Mouse (Mus musculus) intestine, embryonic 14.5 days (tissue): Measurements from ENCODE around the gene Pias1. TPM values are rescaled to one million over a fixed set of nuclear protein-coding genes. Genes with fewer than 3 reads are reported as not detected.

Experiments
- ATAC-seq: fragments of 200-750 bp; cut with Nextera tagmentation; replicated peaks from 2 replicates; pipeline ENCODE4 v1.8.0; 2017; ENCODE audit warnings: low read depth, moderate number of reproducible peaks, moderate TSS enrichment, moderate library complexity; ENCODE audit not compliant: low FRiP score, low TSS enrichment
- DNase-seq: peaks from one replicate; pipeline ENCODE4 v3.0.0-alpha.2; 2018; ENCODE audit warnings: low spot score
- H3K27ac ChIP-seq: fragments of 300-500 bp; sonication (generic); 2 replicates; pipeline ENCODE4 v1.5.1; 2014; ENCODE audit warnings: low read depth, mild to moderate bottlenecking, control low read depth
- H3K27me3 ChIP-seq: fragments of 300-500 bp; sonication (generic); replicated peaks from 2 replicates; pipeline ENCODE4 v1.6.1; 2014; ENCODE audit warnings: low read length, control low read depth; ENCODE audit not compliant: control insufficient read depth, insufficient read depth
- H3K36me3 ChIP-seq: fragments of 300-500 bp; sonication (generic); 2 replicates; pipeline ENCODE4 v1.6.1; 2014; ENCODE audit warnings: low read length, control low read depth; ENCODE audit not compliant: control insufficient read depth, insufficient read depth
- H3K4me1 ChIP-seq: fragments of 300-500 bp; sonication (generic); replicated peaks from 2 replicates; pipeline ENCODE4 v1.6.1; 2014; ENCODE audit warnings: low read length, control low read depth, mixed read lengths; ENCODE audit not compliant: control insufficient read depth, insufficient read depth
- H3K4me2 ChIP-seq: fragments of 300-500 bp; sonication (generic); 2 replicates; pipeline ENCODE4 v1.6.1; 2014; ENCODE audit warnings: low read length
- H3K4me3 ChIP-seq: fragments of 300-500 bp; sonication (generic); 2 replicates; pipeline ENCODE4 v1.5.1; 2014; ENCODE audit warnings: low read depth, low read length, control low read depth, mixed read lengths
- H3K9ac ChIP-seq: fragments of 300-500 bp; sonication (generic); 2 replicates; pipeline ENCODE4 v1.6.1; 2014; ENCODE audit warnings: mild to moderate bottlenecking, low read length
- H3K9me3 ChIP-seq: fragments of 300-500 bp; sonication (generic); 2 replicates; pipeline ENCODE4 v1.6.1; 2016; ENCODE audit warnings: low read length, control low read depth; ENCODE audit not compliant: control insufficient read depth
- WGBS: fragments of 180-500 bp; shearing (Covaris S2); extraction: QIAGEN DNeasy Blood & Tissue Kit; methylation state at CpG from one replicate; pipeline ENCODE4 v1.1.7; 2014; 5-methylcytosine and 5-hydroxymethylcytosine counted together
- polyA plus RNA-seq: library from polyadenylated mRNA; unstranded; fragments of >200 nt; fragmentation: Nextera tagmentation; extraction: Ambion mirVana; gene quantifications from 2 replicates; pipeline ENCODE4 v1.2.1, GENCODE M21; 2014

Pias1 gene
- polyA plus RNA-seq, 1 experiment from 2014 or later, result 51.4 TPM

DNA sequence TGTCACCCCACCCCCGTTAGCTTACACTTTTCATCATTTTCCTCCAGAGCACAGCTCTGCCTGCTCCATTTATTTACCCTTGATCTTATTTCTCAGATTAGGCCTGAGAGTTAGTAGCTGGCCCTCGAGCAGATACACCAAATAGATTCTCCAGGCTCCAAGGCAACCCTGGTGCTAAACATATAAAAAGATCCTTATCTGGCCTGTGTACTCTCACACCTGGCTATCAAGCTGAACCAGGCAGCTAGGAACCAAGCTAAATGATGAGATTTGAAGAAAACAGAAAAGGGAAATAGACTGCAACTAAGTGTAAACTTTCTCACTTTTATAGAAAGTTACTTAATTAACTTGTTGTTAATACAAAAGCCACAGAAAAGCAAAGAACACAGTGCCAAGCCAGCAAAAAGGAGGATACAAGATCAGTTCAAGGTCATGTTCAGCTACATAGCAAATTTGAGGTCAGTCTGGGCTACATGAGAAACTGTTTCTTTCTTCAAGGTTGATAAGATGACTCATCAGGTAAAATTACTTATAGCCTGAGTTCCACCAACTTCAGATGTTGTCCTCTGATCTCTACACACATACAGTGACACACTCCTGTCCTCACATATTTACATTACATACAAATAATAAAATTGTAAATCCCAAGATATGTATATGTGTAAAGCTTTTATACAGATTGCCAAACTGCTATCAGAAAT is 52.9 kb downstream of the Pias1 start:
- WGBS, result 29% methylated on average over 2 of the region's 2 CpGs
- H3K4me2 ChIP-seq, result no peak overlapping the region
- H3K4me1 ChIP-seq, result peaks cover 16% of the 10 kb centered on the region
- ATAC-seq, result no peak
- no peak overlapping the region for H3K4me3 ChIP-seq
- H3K9ac ChIP-seq, result no peak overlapping the region
- no peaks in the 10 kb centered on the region for H3K27me3 ChIP-seq
- H3K36me3 ChIP-seq, result no peaks in the 10 kb centered on the region
- H3K27ac ChIP-seq, result no peak overlapping the region
- DNase-seq, result no peak
- no peaks in the 10 kb centered on the region for H3K9me3 ChIP-seq

- no peak for DNase-seq
- no peak overlapping the region for H3K4me2 ChIP-seq
- no peak for ATAC-seq
- H3K9me3 ChIP-seq, result no peaks in the 10 kb centered on the region
- 0 out of 2 replicates have a peak overlapping the region, but pooled peaks have one; percentile 19 for H3K27ac ChIP-seq
- no peak overlapping the region for H3K9ac ChIP-seq
- no peaks in the 10 kb centered on the region for H3K36me3 ChIP-seq
- no peaks in the 10 kb centered on the region for H3K27me3 ChIP-seq
- H3K4me1 ChIP-seq, result peaks cover 12% of the 10 kb centered on the region
- 58% methylated on average over 4 of the region's 4 CpGs for WGBS
- no peak overlapping the region for H3K4me3 ChIP-seq
Observed at GRCm38 (mm10) chr9:62932575-62933339, 55.0 kb downstream of the Pias1 start.

DNA sequence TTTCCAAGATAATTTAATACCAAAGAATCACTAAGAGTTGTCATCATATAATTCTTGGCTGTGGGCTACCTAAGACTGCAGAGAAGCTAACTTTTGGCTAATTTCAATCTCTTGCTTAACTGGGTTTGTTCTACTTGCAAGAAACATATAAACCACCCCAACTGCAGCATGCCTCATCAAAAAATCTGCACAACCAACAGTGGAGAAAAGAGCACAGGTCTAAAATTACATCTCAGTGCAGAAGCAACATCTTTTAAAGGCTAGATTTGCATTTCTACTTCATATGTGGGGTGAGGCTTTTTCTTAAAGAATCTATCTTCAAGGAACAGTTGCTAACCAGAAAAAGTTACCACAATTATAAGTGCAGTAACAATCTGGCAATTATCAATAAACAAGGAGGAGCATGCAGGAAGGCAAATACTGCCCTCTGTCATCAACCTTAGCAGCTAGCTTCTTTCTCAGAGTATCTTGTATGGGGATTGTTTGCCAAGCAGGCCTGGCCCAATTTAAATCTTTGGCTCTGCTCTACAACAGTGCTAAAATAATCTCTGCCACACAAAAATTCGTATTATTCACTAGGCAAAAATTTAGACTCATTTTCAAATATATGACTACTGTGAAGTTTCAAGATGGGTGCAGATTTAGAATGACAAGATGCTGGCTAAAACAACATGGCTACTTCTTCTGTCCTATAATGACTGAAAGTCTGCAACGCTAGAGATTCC is 62.7 kb downstream of the Pias1 start:
- no peak overlapping the region for H3K4me2 ChIP-seq
- H3K4me1 ChIP-seq, result 0 out of 2 replicates have a peak, but pooled peaks cover 3% of the 10 kb centered on the region
- DNase-seq, result no peak
- H3K27ac ChIP-seq, result no peak overlapping the region
- peaks cover 24% of the 10 kb centered on the region for H3K36me3 ChIP-seq
- H3K4me3 ChIP-seq, result no peak overlapping the region
- WGBS, result 72% methylated on average over 2 of the region's 2 CpGs
- ATAC-seq, result no peak
- H3K9ac ChIP-seq, result no peak overlapping the region
- H3K9me3 ChIP-seq, result no peaks in the 10 kb centered on the region
- no peaks in the 10 kb centered on the region for H3K27me3 ChIP-seq

DNA sequence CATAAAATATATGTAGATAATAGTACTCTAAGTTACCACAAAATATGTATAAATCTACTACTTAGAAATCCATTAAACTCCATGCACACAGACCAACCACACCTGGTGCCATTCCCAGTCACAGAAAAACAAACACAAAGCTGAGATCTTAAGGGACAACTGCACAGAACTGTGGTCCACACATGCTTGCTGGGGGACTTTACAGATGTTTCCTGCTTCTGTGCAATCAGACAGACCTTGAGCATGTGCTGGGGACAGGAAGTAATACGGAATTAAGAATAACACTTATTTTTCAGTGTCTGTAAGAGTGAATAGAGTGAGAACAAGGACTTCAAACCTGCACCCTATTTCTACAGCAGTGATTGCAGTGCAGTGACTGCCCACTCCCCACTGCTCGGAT is 66.8 kb downstream of the Pias1 start:
- peaks cover 50% of the 10 kb centered on the region for H3K36me3 ChIP-seq
- WGBS, result 53% methylated on average over 2 of the region's 2 CpGs
- H3K4me3 ChIP-seq, result no peak overlapping the region
- no peak overlapping the region for H3K27ac ChIP-seq
- H3K9ac ChIP-seq, result no peak overlapping the region
- 0 out of 2 replicates have a peak, but pooled peaks cover 3% of the 10 kb centered on the region for H3K4me1 ChIP-seq
- ATAC-seq, result no peak
- no peak for DNase-seq
- no peaks in the 10 kb centered on the region for H3K27me3 ChIP-seq
- H3K4me2 ChIP-seq, result no peak overlapping the region
- H3K9me3 ChIP-seq, result 0 out of 2 replicates have a peak, but pooled peaks cover 3% of the 10 kb centered on the region

DNA sequence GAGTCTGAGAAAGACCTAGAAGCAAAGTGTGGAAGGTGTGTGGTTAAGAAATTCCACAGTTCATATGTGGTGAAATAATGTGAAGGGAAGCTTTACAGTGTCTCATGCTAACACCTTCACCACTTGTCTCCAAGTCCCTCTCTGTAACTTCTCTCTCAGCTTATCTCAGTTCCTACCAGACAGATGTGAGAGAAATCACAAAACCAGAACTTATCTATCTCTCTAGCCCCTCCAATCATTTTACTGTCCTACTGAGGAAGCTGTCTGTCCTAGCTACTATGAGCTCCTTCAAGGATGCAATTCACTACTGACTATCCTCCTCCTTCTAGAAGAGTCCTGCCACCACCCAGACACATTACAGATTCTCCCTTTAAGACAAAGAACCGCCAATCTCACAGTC is 70.7 kb downstream of the Pias1 start:
- H3K27ac ChIP-seq, result no peak overlapping the region
- 96% methylated on average over 1 of the region's 1 CpGs for WGBS

DNA sequence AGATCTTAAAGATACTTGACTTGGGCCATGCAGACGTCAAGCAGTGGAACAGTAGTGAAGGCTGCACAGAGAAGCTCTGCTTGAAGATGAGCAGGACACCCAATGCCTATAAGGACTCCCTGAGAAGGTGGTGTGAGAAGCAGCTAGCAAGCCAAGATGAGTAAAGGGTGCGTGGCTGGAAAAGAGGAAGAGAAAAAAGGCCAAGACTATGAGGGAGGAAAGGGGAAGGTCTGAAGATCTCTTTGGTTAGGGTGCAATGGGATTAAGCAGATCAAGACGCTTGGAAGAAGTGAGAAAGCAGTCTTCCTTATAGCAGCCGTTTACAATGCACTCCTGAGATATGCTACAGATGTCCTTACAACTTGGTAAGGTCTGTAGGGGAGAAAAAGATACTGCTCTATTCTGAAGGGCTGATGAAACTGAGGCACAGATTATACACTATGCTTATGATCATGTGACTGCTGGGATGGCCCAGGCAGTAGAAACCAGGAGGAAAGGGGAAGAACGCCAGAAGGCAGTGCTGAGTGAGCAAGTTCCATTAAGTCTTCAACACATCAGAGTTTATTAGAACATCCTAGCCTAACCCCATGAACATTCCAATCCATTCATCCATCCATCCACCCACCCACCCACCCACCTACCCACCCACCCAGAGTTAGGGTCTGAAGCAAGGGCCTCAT is 74.2 kb downstream of the Pias1 start:
- H3K9me3 ChIP-seq, result peaks cover 9% of the 10 kb centered on the region; the same call in 1 of the 2 replicates
- WGBS, result 82% methylated on average over 5 of the region's 5 CpGs
- H3K9ac ChIP-seq, result no peak overlapping the region
- peaks cover 41% of the 10 kb centered on the region for H3K36me3 ChIP-seq
- no peak overlapping the region for H3K4me2 ChIP-seq
- no peaks in the 10 kb centered on the region for H3K27me3 ChIP-seq
- no peak for DNase-seq
- ATAC-seq, result no peak
- no peaks in the 10 kb centered on the region for H3K4me1 ChIP-seq
- H3K4me3 ChIP-seq, result no peak overlapping the region
- no peak overlapping the region for H3K27ac ChIP-seq

More for the DNA sequence above, 70.7 kb downstream of the Pias1 start:
- Histone ChIP-seq H3K9ac (no peak overlapping the region), H3K27me3 (no peaks in the 10 kb centered on the region), H3K9me3 (peaks cover 9% of the 10 kb centered on the region; the same call in 1 of the 2 replicates), H3K4me2 (no peak overlapping the region), H3K36me3 (peaks cover 50% of the 10 kb centered on the region), H3K4me1 (no peaks in the 10 kb centered on the region), H3K4me3 (no peak overlapping the region)
- ATAC-seq (no peak), DNase-seq (no peak)

- no peak overlapping the region for H3K27ac ChIP-seq
- H3K36me3 ChIP-seq, result peaks cover 42% of the 10 kb centered on the region
- H3K27me3 ChIP-seq, result no peaks in the 10 kb centered on the region
- H3K9ac ChIP-seq, result no peak overlapping the region
- DNase-seq (no peak), ATAC-seq (no peak)
- H3K4me3 ChIP-seq, result no peak overlapping the region
- 93% methylated on average over 8 of the region's 8 CpGs for WGBS
- H3K9me3 ChIP-seq, result no peaks in the 10 kb centered on the region
- no peak overlapping the region for H3K4me2 ChIP-seq
- no peaks in the 10 kb centered on the region for H3K4me1 ChIP-seq
Observed at GRCm38 (mm10) chr9:62905039-62905438, 82.7 kb downstream of the Pias1 start.

GRCm38 (mm10) chr9:62903841-62904240 is 83.9 kb downstream of the Pias1 start:
- no peak overlapping the region for H3K27ac ChIP-seq
- no peaks in the 10 kb centered on the region for H3K9me3 ChIP-seq
- ATAC-seq (no peak), DNase-seq (no peak)
- H3K27me3 ChIP-seq, result no peaks in the 10 kb centered on the region
- no peak overlapping the region for H3K9ac ChIP-seq
- no peaks in the 10 kb centered on the region for H3K4me1 ChIP-seq
- WGBS, result 97% methylated on average over 2 of the region's 2 CpGs
- H3K4me3 ChIP-seq, result no peak overlapping the region
- H3K4me2 ChIP-seq, result no peak overlapping the region
- H3K36me3 ChIP-seq, result peaks cover 39% of the 10 kb centered on the region
